Mouse (Mus musculus) frontal cortex, adult (tissue): Measurements from ENCODE around the gene Gm43302.
"Not testable (repeated sequence)": the region's sequence is repeated elsewhere in the genome, so short reads cannot be mapped to it uniquely, and the experiment has no call there.

ENCODE experiments used
- ATAC-seq: cut with Nextera tagmentation; 2 replicates; pipeline ENCODE4 v1.9.2; 2017; ENCODE audit warnings: mild to moderate bottlenecking, moderate library complexity, mixed read lengths; ENCODE audit not compliant: low TSS enrichment

The Gm43302 gene

GRCm38 (mm10) chr5:105293226-105294165 lies at the start of gene Gm43302, which contains the start of gene Gbp6:
Gm43302 (minus strand) TSS chr5:105293695.
Gbp6 (minus strand) TSS chr5:105293698.
- ATAC-seq: 0 out of 2 replicates have a peak, but pooled peaks have one; percentile 27

GRCm38 (mm10) chr5:105341281-105341680 lies 47.8 kb upstream of the Gm43302 start:
- ATAC-seq: no peak

GRCm38 (mm10) chr5:105322543-105322942 lies 29.0 kb upstream of the Gm43302 start:
- no peak for ATAC-seq

- ATAC-seq: no peak
Observed at GRCm38 (mm10) chr5:105310941-105311340, 17.4 kb upstream of the Gm43302 start.

- not testable (repeated sequence) for ATAC-seq
Observed at GRCm38 (mm10) chr5:105309148-105309547, 15.7 kb upstream of the Gm43302 start.

- not testable (repeated sequence) for ATAC-seq
Observed at GRCm38 (mm10) chr5:105306946-105307345, 13.5 kb upstream of the Gm43302 start.

GRCm38 (mm10) chr5:105306159-105306581 lies 12.7 kb upstream of the Gm43302 start:
- ATAC-seq: no peak

GRCm38 (mm10) chr5:105305671-105306070 lies 12.2 kb upstream of the Gm43302 start:
- not testable (repeated sequence) for ATAC-seq

- no peak for ATAC-seq
Observed at GRCm38 (mm10) chr5:105301963-105302362, 8.5 kb upstream of the Gm43302 start.

- no peak for ATAC-seq
Observed at GRCm38 (mm10) chr5:105301531-105301930, 8.0 kb upstream of the Gm43302 start.

- ATAC-seq: no peak
Observed at GRCm38 (mm10) chr5:105295746-105296145, 2.3 kb upstream of the Gm43302 start.

GRCm38 (mm10) chr5:105292492-105292891 lies 1.0 kb downstream of the Gm43302 start:
- no peak for ATAC-seq

GRCm38 (mm10) chr5:105290921-105291320 lies 2.6 kb downstream of the Gm43302 start:
- not testable (repeated sequence) for ATAC-seq

GRCm38 (mm10) chr5:105260673-105261072 lies 32.8 kb downstream of the Gm43302 start:
- not testable (repeated sequence) for ATAC-seq

- ATAC-seq: no peak
Observed at GRCm38 (mm10) chr5:105252491-105252890, 41.0 kb downstream of the Gm43302 start.

- not testable (repeated sequence) for ATAC-seq
Observed at GRCm38 (mm10) chr5:105244741-105245140, 48.8 kb downstream of the Gm43302 start.

- ATAC-seq: not testable (repeated sequence)
Observed at GRCm38 (mm10) chr5:105240982-105241381, 52.5 kb downstream of the Gm43302 start.

GRCm38 (mm10) chr5:105239483-105240047 lies 53.9 kb downstream of the Gm43302 start, which contains the start of gene Gbp10:
Gbp10 (minus strand) TSS chr5:105239533.
- ATAC-seq: not testable (repeated sequence)

- not testable (repeated sequence) for ATAC-seq
Observed at GRCm38 (mm10) chr5:105238402-105238801, 55.1 kb downstream of the Gm43302 start.

GRCm38 (mm10) chr5:105236040-105236439 lies 57.5 kb downstream of the Gm43302 start:
- ATAC-seq: not testable (repeated sequence)

- not testable (repeated sequence) for ATAC-seq
Observed at GRCm38 (mm10) chr5:105208957-105209356, 84.5 kb downstream of the Gm43302 start.

- ATAC-seq: not testable (repeated sequence)
Observed at GRCm38 (mm10) chr5:105200791-105201355, 92.6 kb downstream of the Gm43302 start.
